Mouse (Mus musculus) ES-Bruce4 (cell line): ENCODE data around the gene Naa15. TPM values are rescaled to one million over a fixed set of nuclear protein-coding genes. Genes with fewer than 3 reads are reported as not detected.

Source experiments
- H3K27ac ChIP-seq: 2 replicates; pipeline ENCODE4 v1.5.1; 2012; ENCODE audit warnings: low read length, inconsistent platforms; ENCODE audit not compliant: insufficient read depth
- H3K27me3 ChIP-seq: 2 replicates; pipeline ENCODE4 v1.6.1; 2012; ENCODE audit warnings: mild to moderate bottlenecking, low read length, inconsistent platforms; ENCODE audit not compliant: control insufficient read depth, poor library complexity, insufficient read depth, severe bottlenecking
- H3K36me3 ChIP-seq: 2 replicates; pipeline ENCODE4 v1.6.1; 2012; ENCODE audit warnings: inconsistent platforms, mild to moderate bottlenecking, low read length, moderate library complexity; ENCODE audit not compliant: control insufficient read depth, poor library complexity, insufficient read depth, severe bottlenecking
- H3K4me1 ChIP-seq: one replicate; pipeline ENCODE4 v1.8.1; 2011; ENCODE audit warnings: low read length; ENCODE audit not compliant: control insufficient read depth, insufficient read depth
- H3K4me3 ChIP-seq: 2 replicates; pipeline ENCODE4 v1.5.1; 2011; ENCODE audit warnings: low read depth, mild to moderate bottlenecking, low read length
- H3K9ac ChIP-seq: 2 replicates; pipeline ENCODE4 v1.6.1; 2012; ENCODE audit warnings: low read depth, mild to moderate bottlenecking, inconsistent platforms; ENCODE audit not compliant: poor library complexity, severe bottlenecking
- H3K9me3 ChIP-seq: replicated peaks from 2 replicates; pipeline ENCODE4 v1.6.1; 2012; ENCODE audit warnings: mild to moderate bottlenecking, low read length, inconsistent platforms; ENCODE audit not compliant: control insufficient read depth, poor library complexity, insufficient read depth, severe bottlenecking
- CTCF ChIP-seq: IDR thresholded peaks from one replicate; pipeline ENCODE4 v1.8.1; 2011; ENCODE audit warnings: low read depth, low read length
- EP300 ChIP-seq: IDR thresholded peaks from 2 replicates; pipeline ENCODE4 v1.6.1; 2011; ENCODE audit warnings: low read depth, low read length; ENCODE audit not compliant: insufficient read depth
- POLR2A ChIP-seq: IDR thresholded peaks from one replicate; pipeline ENCODE4 v1.8.1; 2011; ENCODE audit warnings: low read length; ENCODE audit not compliant: insufficient read depth
- polyA plus RNA-seq: library from polyadenylated mRNA; stranded (reverse); fragments of >200 nt; gene quantifications from 2 replicates; pipeline ENCODE4 v1.2.4, GENCODE M21; 2011; ENCODE audit warnings: low read depth; ENCODE audit not compliant: missing spikeins, insufficient read depth, insufficient read length

Naa15 gene
- 173 and 197 TPM in 2 replicates for polyA plus RNA-seq

GRCm38 (mm10) chr3:51415098-51416072, at the start of gene Naa15:
Gene Naa15, plus strand, starts transcription at chr3:51415148.
- no peaks in the 10 kb centered on the region for H3K27me3 ChIP-seq
- peaks cover 11% of the 10 kb centered on the region for H3K36me3 ChIP-seq
- no peaks in the 10 kb centered on the region for H3K9me3 ChIP-seq
- H3K4me3 ChIP-seq, result peak within 1 kb of the TSS; percentile 99
- peak within 1 kb of the TSS; percentile 75 for H3K27ac ChIP-seq
- peak within 1 kb of the TSS; percentile 98 for H3K9ac ChIP-seq
- H3K4me1 ChIP-seq, result no peaks in the 10 kb centered on the region
- TF ChIP-seq CTCF (no peak), POLR2A (peak; percentile 50)

- Histone ChIP-seq H3K4me1 (no peaks in the 10 kb centered on the region), H3K9me3 (no peaks in the 10 kb centered on the region), H3K9ac (no peak overlapping the region), H3K4me3 (no peak overlapping the region), H3K27ac (no peak overlapping the region), H3K27me3 (no peaks in the 10 kb centered on the region), H3K36me3 (no peaks in the 10 kb centered on the region)
- TF ChIP-seq CTCF (no peak), POLR2A (no peak), EP300 (no peak)
These were observed 49.4 kb upstream of the Naa15 start for GRCm38 (mm10) chr3:51365517-51365882.

- Histone ChIP-seq H3K27ac (no peak overlapping the region), H3K27me3 (no peaks in the 10 kb centered on the region), H3K4me1 (no peaks in the 10 kb centered on the region), H3K36me3 (no peaks in the 10 kb centered on the region), H3K9me3 (no peaks in the 10 kb centered on the region), H3K4me3 (no peak overlapping the region), H3K9ac (no peak overlapping the region)
- TF ChIP-seq EP300 (no peak), CTCF (no peak), POLR2A (no peak)
These were observed 48.0 kb upstream of the Naa15 start for GRCm38 (mm10) chr3:51366926-51367325.

DNA sequence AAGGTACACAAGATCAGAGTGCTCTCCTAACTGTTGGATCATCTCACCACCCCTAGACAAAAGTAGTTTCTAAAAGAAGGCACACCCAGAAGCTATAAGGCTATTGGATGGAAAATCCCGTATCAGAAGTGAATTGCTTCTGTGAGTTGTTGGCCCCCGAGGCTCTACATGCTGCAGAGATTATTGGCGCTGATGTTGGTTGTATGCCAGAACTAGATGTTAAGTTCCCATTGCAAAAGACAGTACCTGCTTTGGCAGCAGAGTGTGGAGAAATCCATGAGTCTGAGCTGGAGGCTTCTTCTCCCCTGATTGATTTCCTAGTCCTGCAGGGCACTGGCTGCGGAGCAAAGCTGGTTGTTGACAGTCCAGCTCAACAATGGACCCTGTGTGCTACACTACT, 46.9 kb upstream of the Naa15 start:
- Histone ChIP-seq H3K36me3 (no peaks in the 10 kb centered on the region), H3K9me3 (no peaks in the 10 kb centered on the region), H3K9ac (no peak overlapping the region), H3K4me1 (no peaks in the 10 kb centered on the region), H3K4me3 (no peak overlapping the region), H3K27ac (no peak overlapping the region), H3K27me3 (no peaks in the 10 kb centered on the region)
- TF ChIP-seq CTCF (no peak), EP300 (no peak), POLR2A (no peak)

DNA sequence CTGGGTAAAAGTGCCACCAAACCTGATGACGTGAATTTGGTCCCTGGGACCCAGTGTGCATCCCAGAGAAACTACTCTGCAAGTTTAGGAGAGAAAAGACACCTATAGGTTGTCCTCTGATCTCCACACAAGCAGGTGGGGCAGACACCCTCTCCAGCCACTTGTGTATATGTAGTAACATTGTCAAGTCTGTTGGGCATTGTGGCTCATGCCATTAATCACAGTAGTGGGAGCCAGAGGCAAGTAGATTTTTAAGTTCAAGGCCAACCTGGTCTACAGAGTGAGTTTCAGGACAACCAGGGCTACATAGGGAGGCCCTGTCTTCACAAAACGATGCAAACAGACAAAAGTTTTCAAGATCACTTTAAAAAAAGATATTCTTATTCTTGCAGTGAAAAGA, 43.1 kb upstream of the Naa15 start:
- H3K9me3 ChIP-seq, result no peaks in the 10 kb centered on the region
- no peaks in the 10 kb centered on the region for H3K36me3 ChIP-seq
- no peaks in the 10 kb centered on the region for H3K4me1 ChIP-seq
- H3K9ac ChIP-seq, result no peak overlapping the region
- no peak overlapping the region for H3K4me3 ChIP-seq
- no peaks in the 10 kb centered on the region for H3K27me3 ChIP-seq
- H3K27ac ChIP-seq, result no peak overlapping the region
- TF ChIP-seq CTCF (no peak), POLR2A (no peak), EP300 (no peak)

DNA sequence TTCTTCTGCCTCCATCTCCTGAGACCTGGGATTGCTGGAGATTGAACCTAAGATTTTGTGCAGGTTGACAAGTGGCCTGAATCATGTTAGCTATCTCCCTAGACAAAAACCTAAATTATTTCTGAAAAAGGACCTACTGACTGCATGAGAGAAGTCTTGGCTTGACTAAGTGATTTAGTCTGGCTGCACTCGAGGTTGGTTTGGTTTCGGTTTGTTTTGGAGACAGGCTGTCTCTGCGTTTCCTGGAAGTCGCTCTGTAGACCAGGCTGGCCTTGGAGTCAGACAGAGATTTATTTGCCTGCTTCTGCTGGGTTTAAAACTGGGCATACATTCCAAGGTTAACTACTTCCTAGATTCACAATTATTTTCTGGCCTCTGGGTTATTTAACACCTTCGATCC, 42.1 kb upstream of the Naa15 start:
- TF ChIP-seq EP300 (no peak), POLR2A (no peak), CTCF (no peak)
- Histone ChIP-seq H3K9ac (no peak overlapping the region), H3K4me3 (no peak overlapping the region), H3K4me1 (no peaks in the 10 kb centered on the region), H3K27ac (no peak overlapping the region), H3K36me3 (no peaks in the 10 kb centered on the region), H3K27me3 (no peaks in the 10 kb centered on the region), H3K9me3 (no peaks in the 10 kb centered on the region)
